Mouse (Mus musculus): Measurements from ENCODE around the gene Fth1. TPM values are rescaled to one million over a fixed set of nuclear protein-coding genes. Genes with fewer than 3 reads are reported as not detected.
"Not testable (repeated sequence)": the region's sequence is repeated elsewhere in the genome, so short reads cannot be mapped to it uniquely, and the experiment has no call there.

Fth1 gene
- total RNA-seq, 1 experiment from 2014 or later = 2,505 TPM

- no peak for DNase-seq
These were observed 19.6 kb upstream of the Fth1 start for GRCm38 (mm10) chr19:9960769-9961168.

GRCm38 (mm10) chr19:9964205-9964916, 16.0 kb upstream of the Fth1 start:
- no peak for DNase-seq

- DNase-seq = no peak
These were observed 14.1 kb upstream of the Fth1 start for GRCm38 (mm10) chr19:9966096-9966867.

- no peak for DNase-seq
These were observed 12.2 kb upstream of the Fth1 start for GRCm38 (mm10) chr19:9968081-9968787.

- DNase-seq = not testable (repeated sequence)
These were observed 5.5 kb upstream of the Fth1 start for GRCm38 (mm10) chr19:9974853-9975252.

GRCm38 (mm10) chr19:9977085-9977484, 3.3 kb upstream of the Fth1 start:
- DNase-seq = no peak

- peak; percentile 81 for DNase-seq
These were observed 1.9 kb upstream of the Fth1 start for GRCm38 (mm10) chr19:9978431-9978951.

GRCm38 (mm10) chr19:9979156-9979555, 1.2 kb upstream of the Fth1 start:
- no peak for DNase-seq

GRCm38 (mm10) chr19:9981621-9982020, 1.2 kb downstream of the Fth1 start:
- no peak for DNase-seq

GRCm38 (mm10) chr19:9982151-9982851, 1.9 kb downstream of the Fth1 start:
- DNase-seq = peak; percentile 97

- peak; percentile 77 for DNase-seq
These were observed 2.6 kb downstream of the Fth1 start for GRCm38 (mm10) chr19:9982852-9983542.

- no peak for DNase-seq
These were observed 4.0 kb downstream of the Fth1 start for GRCm38 (mm10) chr19:9984111-9985055.

- no peak for DNase-seq
These were observed 4.9 kb downstream of the Fth1 start for GRCm38 (mm10) chr19:9985190-9985899.

- no peak for DNase-seq
These were observed 5.6 kb downstream of the Fth1 start for GRCm38 (mm10) chr19:9985900-9986421.

GRCm38 (mm10) chr19:9987192-9987591, 6.8 kb downstream of the Fth1 start:
- DNase-seq = no peak

- DNase-seq = no peak
These were observed 7.2 kb downstream of the Fth1 start for GRCm38 (mm10) chr19:9987593-9987992.

- no peak for DNase-seq
These were observed 8.9 kb downstream of the Fth1 start for GRCm38 (mm10) chr19:9989171-9989883.

GRCm38 (mm10) chr19:9989884-9990256, 9.5 kb downstream of the Fth1 start:
- no peak for DNase-seq

- DNase-seq = peak; percentile 83
These were observed 10.9 kb downstream of the Fth1 start for GRCm38 (mm10) chr19:9991304-9991703.
